Mouse (Mus musculus): ENCODE data around the gene Clcf1. TPM values are rescaled to one million over a fixed set of nuclear protein-coding genes. Genes with fewer than 3 reads are reported as not detected.

Clcf1 gene
- polyA plus RNA-seq, 1 experiment from 2014 or later = 6.8 TPM

- 34% methylated on average over 3 of the region's 3 CpGs for WGBS
- Histone ChIP-seq H3K4me2 (no peak overlapping the region), H3K4me1 (peaks cover 28% of the 10 kb centered on the region), H3K9me3 (replicated peaks) (no peaks in the 10 kb centered on the region), H3K4me3 (replicated peaks) (no peak overlapping the region), H3K27ac (no peak overlapping the region), H3K36me3 (no peaks in the 10 kb centered on the region), H3K27me3 (peaks cover 2% of the 10 kb centered on the region; the same call in 1 of the 2 replicates), H3K9ac (no peak overlapping the region)
- no peak for ATAC-seq (replicated peaks; ENCODE audit: low FRiP score)
Observed at GRCm38 (mm10) chr19:4181892-4182291, 32.1 kb upstream of the Clcf1 start.

GRCm38 (mm10) chr19:4183689-4184088 lies 30.3 kb upstream of the Clcf1 start:
- Histone ChIP-seq H3K27ac (0 out of 2 replicates have a peak overlapping the region, but pooled peaks have one; percentile 8), H3K9ac (no peak overlapping the region), H3K9me3 (replicated peaks) (no peaks in the 10 kb centered on the region), H3K4me2 (no peak overlapping the region), H3K4me3 (replicated peaks) (no peak overlapping the region), H3K36me3 (no peaks in the 10 kb centered on the region), H3K4me1 (peaks cover 33% of the 10 kb centered on the region), H3K27me3 (no peaks in the 10 kb centered on the region)
- ATAC-seq (replicated peaks; ENCODE audit: low FRiP score) = no peak
- WGBS = 89% methylated on average over 2 of the region's 2 CpGs

DNA sequence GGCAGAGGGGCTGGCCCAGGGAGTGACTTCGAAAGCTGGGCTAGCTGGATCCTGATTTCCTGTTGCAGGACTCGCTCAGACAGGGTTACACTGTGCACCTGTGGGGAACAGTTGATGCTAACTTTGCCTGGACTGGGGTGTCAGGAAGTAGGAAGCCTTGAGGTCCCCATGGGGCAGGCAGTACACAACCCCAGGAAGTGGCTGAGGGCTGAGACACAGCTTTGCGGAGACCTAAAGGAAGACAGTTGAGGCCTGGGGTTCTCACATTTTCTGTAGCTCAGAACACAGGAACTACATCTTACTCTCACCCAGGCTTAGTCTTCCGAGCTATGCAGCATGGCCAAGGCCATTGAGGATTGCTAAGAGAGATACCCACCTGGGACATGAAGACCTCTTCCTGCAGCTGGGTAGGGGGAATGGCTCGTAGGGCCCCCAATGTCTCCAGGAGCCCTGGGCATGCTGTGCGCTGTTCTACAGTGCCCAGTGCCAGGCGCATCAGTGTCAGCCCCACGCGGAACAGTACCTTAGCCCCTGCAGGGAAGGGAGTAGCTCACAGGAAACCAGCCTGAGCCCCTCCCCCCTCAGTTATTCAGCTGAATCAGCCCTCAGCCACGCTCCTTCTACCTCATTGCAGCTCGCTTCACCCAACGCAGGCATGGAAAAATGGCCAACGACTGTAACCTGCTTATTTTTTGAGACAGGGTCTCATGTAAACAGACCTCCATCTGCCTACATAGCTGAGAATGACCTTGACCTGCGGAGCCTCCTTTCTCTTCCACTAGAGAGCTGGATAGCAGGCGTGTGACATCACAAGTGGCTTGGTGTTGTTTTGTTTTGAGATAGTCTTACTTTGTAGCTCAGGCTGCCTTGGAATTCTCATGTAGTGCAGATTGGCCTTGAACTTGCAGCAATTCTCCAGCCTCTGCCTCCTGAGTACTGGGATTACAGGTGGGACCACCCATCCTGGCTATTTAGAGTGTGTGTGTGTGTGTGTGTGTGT lies 28.8 kb upstream of the Clcf1 start:
- Histone ChIP-seq H3K4me2 (peak overlapping the region; percentile 32), H3K36me3 (no peaks in the 10 kb centered on the region), H3K4me3 (replicated peaks) (no peak overlapping the region), H3K9me3 (replicated peaks) (no peaks in the 10 kb centered on the region), H3K4me1 (peaks cover 33% of the 10 kb centered on the region), H3K27ac (peak overlapping the region; percentile 66), H3K27me3 (no peaks in the 10 kb centered on the region), H3K9ac (no peak overlapping the region)
- 47% methylated on average over 15 of the region's 15 CpGs for WGBS
- ATAC-seq (replicated peaks; ENCODE audit: low FRiP score) = no peak

- Histone ChIP-seq H3K4me3 (replicated peaks) (no peak overlapping the region), H3K4me2 (no peak overlapping the region), H3K27me3 (no peaks in the 10 kb centered on the region), H3K36me3 (no peaks in the 10 kb centered on the region), H3K9me3 (replicated peaks) (no peaks in the 10 kb centered on the region), H3K9ac (no peak overlapping the region), H3K27ac (no peak overlapping the region), H3K4me1 (peaks cover 39% of the 10 kb centered on the region)
- ATAC-seq (replicated peaks; ENCODE audit: low FRiP score) = no peak
- 64% methylated on average over 3 of the region's 3 CpGs for WGBS
Observed at GRCm38 (mm10) chr19:4187303-4187702, 26.7 kb upstream of the Clcf1 start.

GRCm38 (mm10) chr19:4189051-4189620 lies 24.9 kb upstream of the Clcf1 start:
- Histone ChIP-seq H3K4me3 (replicated peaks) (no peak overlapping the region), H3K27me3 (no peaks in the 10 kb centered on the region), H3K9me3 (replicated peaks) (no peaks in the 10 kb centered on the region), H3K9ac (no peak overlapping the region), H3K27ac (no peak overlapping the region), H3K4me2 (no peak overlapping the region), H3K36me3 (peaks cover 11% of the 10 kb centered on the region), H3K4me1 (peaks cover 48% of the 10 kb centered on the region)
- no peak for ATAC-seq (replicated peaks; ENCODE audit: low FRiP score)
- WGBS = 83% methylated on average over 12 of the region's 12 CpGs

DNA sequence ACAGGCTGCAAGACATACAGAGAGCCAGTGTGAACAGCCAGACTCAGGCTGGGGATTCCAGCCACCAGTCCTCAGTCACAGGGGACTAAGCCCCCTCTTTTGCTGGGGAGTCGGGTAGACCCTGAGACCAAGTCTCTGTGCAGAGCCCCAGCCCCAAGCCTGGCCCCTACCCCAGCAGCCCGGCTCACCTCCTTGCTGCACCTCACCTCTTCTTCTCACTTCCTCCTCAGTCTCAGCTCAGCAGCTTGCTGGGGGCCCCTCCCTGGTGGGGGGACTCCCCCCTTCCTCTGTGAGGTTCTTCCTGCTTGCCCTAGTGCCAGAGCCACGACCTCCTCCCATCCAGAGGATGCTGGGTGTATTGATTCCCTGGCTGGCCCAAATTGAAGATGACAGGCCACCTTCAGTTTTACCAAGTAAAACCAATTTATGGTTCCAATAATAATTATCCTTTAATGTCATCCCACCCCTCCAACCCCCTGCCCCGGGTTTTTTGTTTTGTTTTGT lies 23.2 kb upstream of the Clcf1 start, which contains the start of gene Tbc1d10c:
Gene Tbc1d10c, minus strand, starts transcription at position 454 of the 504 bp plus-strand sequence.
- Histone ChIP-seq H3K36me3 (peaks cover 28% of the 10 kb centered on the region), H3K9me3 (replicated peaks) (no peaks in the 10 kb centered on the region), H3K9ac (peak within 1 kb of the TSS; percentile 99), H3K27me3 (no peaks in the 10 kb centered on the region), H3K4me2 (peak within 1 kb of the TSS; percentile 77), H3K4me1 (peaks cover 50% of the 10 kb centered on the region), H3K27ac (peak within 1 kb of the TSS; percentile 98), H3K4me3 (replicated peaks) (peak within 1 kb of the TSS; percentile 87)
- 35% methylated on average over 4 of the region's 4 CpGs for WGBS
- no peak for ATAC-seq (replicated peaks; ENCODE audit: low FRiP score)

- 3% methylated on average over 41 of the region's 47 CpGs for WGBS
- peak within 1 kb of the TSS; percentile 77 for H3K4me2 ChIP-seq
- H3K27me3 ChIP-seq = no peaks in the 10 kb centered on the region
- H3K9ac ChIP-seq = peak within 1 kb of the TSS; percentile 99
- peak within 1 kb of the TSS; percentile 98 for H3K27ac ChIP-seq
- H3K4me1 ChIP-seq = peaks cover 57% of the 10 kb centered on the region
- ATAC-seq (replicated peaks; ENCODE audit: low FRiP score) = peak; percentile 94
- H3K4me3 ChIP-seq (replicated peaks) = peak within 1 kb of the TSS; percentile 87
- H3K9me3 ChIP-seq (replicated peaks) = no peaks in the 10 kb centered on the region
- peaks cover 35% of the 10 kb centered on the region for H3K36me3 ChIP-seq
Observed at GRCm38 (mm10) chr19:4191528-4192250, 22.3 kb upstream of the Clcf1 start, which contains the start of gene Ppp1ca. Ppp1ca (plus strand) TSS chr19:4192065.

DNA sequence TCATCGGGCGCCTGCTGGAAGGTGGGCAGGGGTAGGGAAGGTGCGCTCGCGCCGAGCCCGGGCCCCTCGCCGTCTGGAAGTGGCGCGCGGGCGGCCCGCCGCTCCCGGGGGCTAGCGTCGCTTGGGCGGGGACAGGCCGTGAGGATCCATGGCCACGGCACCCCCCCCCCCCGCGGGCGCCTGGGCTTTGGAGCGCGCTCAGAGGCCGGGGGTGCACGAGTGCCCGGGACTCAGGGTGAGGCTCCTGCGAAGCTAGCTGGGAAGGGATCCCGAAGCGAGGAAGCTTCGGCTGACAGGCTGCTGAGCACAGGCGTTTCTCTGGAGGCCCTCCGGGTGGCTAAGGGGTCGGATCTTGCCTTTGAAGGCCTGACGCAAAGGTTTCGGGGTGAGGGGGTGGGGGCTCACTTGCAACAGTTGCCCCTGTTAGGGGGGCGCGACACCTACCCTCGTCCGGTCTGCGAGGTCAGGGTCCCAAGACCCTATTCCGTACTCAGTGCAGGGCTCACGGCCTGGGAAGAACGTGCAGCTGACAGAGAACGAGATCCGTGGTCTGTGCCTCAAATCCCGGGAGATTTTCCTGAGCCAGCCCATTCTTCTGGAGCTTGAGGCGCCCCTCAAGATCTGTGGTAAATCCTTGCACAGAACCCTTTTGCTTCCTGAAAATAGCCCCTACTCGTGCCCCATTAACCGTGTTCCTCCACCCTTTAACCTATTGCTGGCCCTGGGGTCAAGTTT lies 21.6 kb upstream of the Clcf1 start:
- WGBS = under 1% methylated on average over 51 of the region's 52 CpGs
- Histone ChIP-seq H3K36me3 (peaks cover 42% of the 10 kb centered on the region), H3K9ac (peak overlapping the region; percentile 99), H3K27ac (peak overlapping the region; percentile 98), H3K4me2 (peak overlapping the region; percentile 77), H3K9me3 (replicated peaks) (no peaks in the 10 kb centered on the region), H3K4me1 (peaks cover 65% of the 10 kb centered on the region), H3K27me3 (no peaks in the 10 kb centered on the region), H3K4me3 (replicated peaks) (peak overlapping the region; percentile 87)
- peak; percentile 57; the same call in 1 of the 2 replicates for ATAC-seq (replicated peaks; ENCODE audit: low FRiP score)

GRCm38 (mm10) chr19:4193129-4193528 lies 20.9 kb upstream of the Clcf1 start:
- peaks cover 65% of the 10 kb centered on the region for H3K4me1 ChIP-seq
- peak overlapping the region; percentile 87 for H3K4me3 ChIP-seq (replicated peaks)
- no peaks in the 10 kb centered on the region for H3K9me3 ChIP-seq (replicated peaks)
- ATAC-seq (replicated peaks; ENCODE audit: low FRiP score) = no peak
- H3K27me3 ChIP-seq = no peaks in the 10 kb centered on the region
- H3K27ac ChIP-seq = peak overlapping the region; percentile 98; the same call in 1 of the 2 replicates
- 59% methylated on average over 6 of the region's 6 CpGs for WGBS
- peak overlapping the region; percentile 77 for H3K4me2 ChIP-seq
- peaks cover 49% of the 10 kb centered on the region for H3K36me3 ChIP-seq
- H3K9ac ChIP-seq = peak overlapping the region; percentile 99

- H3K27ac ChIP-seq = no peak overlapping the region
- 83% methylated on average over 8 of the region's 8 CpGs for WGBS
- H3K4me1 ChIP-seq = peaks cover 64% of the 10 kb centered on the region
- 0 out of 2 replicates have a peak overlapping the region, but pooled peaks have one; percentile 77 for H3K4me2 ChIP-seq
- ATAC-seq (replicated peaks; ENCODE audit: low FRiP score) = no peak
- H3K36me3 ChIP-seq = peaks cover 59% of the 10 kb centered on the region
- no peaks in the 10 kb centered on the region for H3K9me3 ChIP-seq (replicated peaks)
- H3K27me3 ChIP-seq = no peaks in the 10 kb centered on the region
- H3K4me3 ChIP-seq (replicated peaks) = peak overlapping the region; percentile 87; the same call in 1 of the 2 replicates
- no peak overlapping the region for H3K9ac ChIP-seq
Observed at GRCm38 (mm10) chr19:4194021-4194724, 19.9 kb upstream of the Clcf1 start.

Data from kidney, embryonic 15.5 days (tissue).